Mouse (Mus musculus): ENCODE measurements around the gene Fmo5.

DNA sequence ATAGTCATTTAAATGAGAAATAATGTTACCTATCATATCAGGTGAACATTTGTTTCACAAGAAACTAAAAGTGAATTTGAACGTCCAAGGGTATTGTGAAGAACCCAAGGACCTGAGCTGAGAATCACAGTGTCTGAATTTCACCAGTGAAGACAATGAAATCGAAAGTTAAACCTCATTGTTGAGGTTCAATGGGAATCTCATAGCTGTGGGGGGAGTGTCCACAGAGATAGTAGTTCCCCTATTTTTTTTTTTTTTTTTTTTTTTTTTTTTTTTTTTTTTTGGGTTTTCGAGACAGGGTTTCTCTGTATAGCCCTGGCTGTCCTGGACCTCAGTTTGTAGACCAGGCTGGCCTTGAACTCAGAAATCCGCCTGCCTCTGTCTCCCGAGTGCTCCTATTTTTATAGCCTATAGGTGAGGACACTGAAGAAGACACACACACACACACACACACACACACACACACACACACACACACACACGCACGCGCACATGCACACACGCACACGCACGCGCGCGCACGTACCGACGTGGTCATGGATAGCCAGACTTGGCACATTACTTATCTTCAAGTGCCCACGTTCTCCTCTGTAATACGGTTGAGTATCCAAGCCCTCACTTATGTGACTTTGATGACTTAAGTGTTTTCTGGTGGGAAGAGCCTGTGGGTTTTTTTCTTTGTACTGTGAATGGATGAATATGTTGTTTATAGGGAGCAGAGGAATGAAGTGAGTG lies 11.3 kb upstream of the Fmo5 start:
- no peak for TF ChIP-seq CTCF (IDR thresholded peaks at IDR 0.05)
- TF ChIP-seq EP300 (IDR thresholded peaks at IDR 0.05), result no peak

Data from lung, postnatal 0 days (tissue).